Mouse (Mus musculus) C2C12 (cell line): Measurements from ENCODE around the gene Rnf114. TPM values are rescaled to one million over a fixed set of nuclear protein-coding genes. Genes with fewer than 3 reads are reported as not detected.

ENCODE experiments used
- H3K27me3 ChIP-seq: one replicate; pipeline ENCODE4 v1.6.1; 2011; ENCODE audit not compliant: control insufficient read depth, insufficient read depth, insufficient read length
- H3K36me3 ChIP-seq: one replicate; pipeline ENCODE4 v1.6.1; 2011; ENCODE audit not compliant: control insufficient read depth, insufficient read depth
- H3K4me3 ChIP-seq: one replicate; pipeline ENCODE4 v1.5.1; 2011; ENCODE audit warnings: mild to moderate bottlenecking, control low read depth; ENCODE audit not compliant: poor library complexity, insufficient read depth, severe bottlenecking
- H3K79me2 ChIP-seq: one replicate; pipeline ENCODE4 v1.6.1; 2011; ENCODE audit not compliant: control insufficient read depth, insufficient read depth
- H3K79me3 ChIP-seq: one replicate; pipeline ENCODE4 v1.6.1; 2011; ENCODE audit warnings: low read depth, control low read depth
- H3ac ChIP-seq: one replicate; pipeline ENCODE3; 2011; ENCODE audit warnings: low read depth; ENCODE audit not compliant: control insufficient read depth, insufficient read length
- CEBPB ChIP-seq: IDR thresholded peaks from one replicate; pipeline ENCODE4 v1.6.1; 2011; ENCODE audit warnings: low read depth, mild to moderate bottlenecking, control low read depth, moderate library complexity
- CTCF ChIP-seq: IDR thresholded peaks from one replicate; pipeline ENCODE4 v1.5.1; 2011; ENCODE audit not compliant: control insufficient read depth, insufficient read depth, insufficient read length
- FOSL1 ChIP-seq: IDR thresholded peaks from one replicate; pipeline ENCODE4 v1.8.0; 2011; ENCODE audit warnings: mild to moderate bottlenecking, low read length; ENCODE audit not compliant: poor library complexity, insufficient read depth, severe bottlenecking
- MAX ChIP-seq: IDR thresholded peaks from one replicate; pipeline ENCODE4 v1.6.1; 2011; ENCODE audit warnings: mild to moderate bottlenecking, control low read depth
- MYOD1 ChIP-seq: IDR thresholded peaks from one replicate; pipeline ENCODE4 v1.6.1; 2011; ENCODE audit warnings: low read depth; ENCODE audit not compliant: control insufficient read depth, insufficient read length
- MYOG ChIP-seq: IDR thresholded peaks from one replicate; pipeline ENCODE4 v1.6.1; 2011; ENCODE audit not compliant: control insufficient read depth, insufficient read length; ENCODE audit errors: extremely low read depth
- USF1 ChIP-seq: IDR thresholded peaks from one replicate; pipeline ENCODE4 v1.6.1; 2011; ENCODE audit warnings: low read depth, mild to moderate bottlenecking, control low read depth, moderate library complexity
- polyA plus RNA-seq: library from polyadenylated mRNA; unstranded; fragments of >200 nt; fragmentation: generic; extraction: Trizol; gene quantifications from one replicate; pipeline ENCODE4 v1.2.1, GENCODE M21; 2012; ENCODE audit warnings: missing spikeins

Rnf114 gene
- polyA plus RNA-seq, 1 experiment = 35.4 TPM

DNA sequence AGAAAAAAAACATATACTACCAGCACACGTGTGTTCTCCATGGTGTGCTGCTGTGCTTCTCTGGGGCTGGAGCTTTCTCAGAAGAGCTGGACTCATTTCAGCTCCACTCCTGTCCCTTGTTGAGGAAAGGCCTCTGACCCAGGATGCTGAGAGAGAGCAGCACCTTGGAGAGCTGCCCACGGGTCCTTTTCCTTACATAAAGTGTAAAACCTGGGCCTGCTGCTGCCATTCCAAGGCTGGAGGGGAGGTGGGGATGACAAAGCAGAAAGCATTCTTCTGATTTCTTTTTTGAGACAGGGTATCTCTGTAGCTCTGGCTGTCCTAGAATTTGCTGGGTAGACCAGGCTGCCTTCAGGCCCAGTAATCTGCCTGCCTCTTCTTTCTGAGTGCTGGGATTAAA lies 14.3 kb upstream of the Rnf114 start:
- Histone ChIP-seq H3K79me3 (peaks cover 3% of the 10 kb centered on the region), H3K4me3 (no peak overlapping the region), H3K36me3 (peaks cover 33% of the 10 kb centered on the region)

DNA sequence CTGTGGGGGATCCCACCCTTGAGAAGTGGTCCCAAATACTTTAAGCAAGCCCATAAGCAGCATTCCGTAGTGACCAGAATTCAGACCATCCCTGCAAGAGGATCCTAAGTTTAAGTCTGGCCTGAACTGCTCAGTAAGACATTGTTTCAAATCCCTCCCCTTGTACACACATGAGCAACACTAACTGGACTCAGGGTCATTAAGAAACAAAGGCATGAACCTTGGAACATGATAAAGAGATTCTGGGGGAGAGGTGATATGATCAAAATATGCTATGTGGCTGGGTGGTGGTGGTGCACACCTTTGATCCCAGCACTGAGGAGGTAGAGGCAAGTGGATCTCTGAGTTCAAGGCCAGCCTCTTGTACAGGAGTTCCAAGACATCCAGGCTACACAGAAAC lies 12.9 kb upstream of the Rnf114 start:
- Histone ChIP-seq H3K4me3 (no peak overlapping the region), H3K79me3 (peaks cover 8% of the 10 kb centered on the region), H3K27me3 (no peaks in the 10 kb centered on the region), H3K36me3 (peaks cover 34% of the 10 kb centered on the region), H3ac (no peak overlapping the region), H3K79me2 (peaks cover 22% of the 10 kb centered on the region)
- TF ChIP-seq USF1 = no peak
- no peak for TF ChIP-seq MAX
- TF ChIP-seq MYOG = no peak

More for the DNA sequence above, 14.3 kb upstream of the Rnf114 start:
- Histone ChIP-seq H3ac (no peak overlapping the region), H3K79me2 (peaks cover 8% of the 10 kb centered on the region), H3K27me3 (no peaks in the 10 kb centered on the region)
- TF ChIP-seq CTCF (no peak), CEBPB (no peak), MYOG (no peak), USF1 (no peak), FOSL1 (no peak), MYOD1 (no peak), MAX (no peak)

DNA sequence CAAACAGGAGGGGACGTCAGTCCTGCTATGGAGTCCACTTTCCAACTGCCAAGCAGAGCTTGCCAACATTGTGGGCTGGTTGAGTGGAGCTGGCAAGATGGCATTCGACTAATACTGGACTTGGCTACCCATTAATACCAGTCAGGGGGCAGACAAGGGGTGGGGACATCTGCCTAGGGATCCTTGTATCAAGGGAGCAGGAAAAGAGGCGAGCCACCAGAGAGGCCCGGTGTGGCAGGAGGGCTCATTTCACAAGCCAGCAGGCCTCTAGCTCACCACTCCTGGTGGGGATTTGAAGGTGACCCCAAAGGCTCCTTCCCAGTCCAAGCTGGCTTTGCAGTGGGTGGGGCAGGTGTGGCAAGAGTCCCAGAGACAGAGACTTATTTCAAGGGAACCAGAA lies 9.8 kb upstream of the Rnf114 start:
- peaks cover 34% of the 10 kb centered on the region for H3K79me3 ChIP-seq
- H3K27me3 ChIP-seq = no peaks in the 10 kb centered on the region
- no peak overlapping the region for H3K4me3 ChIP-seq
- H3K79me2 ChIP-seq = peaks cover 54% of the 10 kb centered on the region
- no peak overlapping the region for H3ac ChIP-seq
- peaks cover 30% of the 10 kb centered on the region for H3K36me3 ChIP-seq
- no peak for TF ChIP-seq CEBPB

DNA sequence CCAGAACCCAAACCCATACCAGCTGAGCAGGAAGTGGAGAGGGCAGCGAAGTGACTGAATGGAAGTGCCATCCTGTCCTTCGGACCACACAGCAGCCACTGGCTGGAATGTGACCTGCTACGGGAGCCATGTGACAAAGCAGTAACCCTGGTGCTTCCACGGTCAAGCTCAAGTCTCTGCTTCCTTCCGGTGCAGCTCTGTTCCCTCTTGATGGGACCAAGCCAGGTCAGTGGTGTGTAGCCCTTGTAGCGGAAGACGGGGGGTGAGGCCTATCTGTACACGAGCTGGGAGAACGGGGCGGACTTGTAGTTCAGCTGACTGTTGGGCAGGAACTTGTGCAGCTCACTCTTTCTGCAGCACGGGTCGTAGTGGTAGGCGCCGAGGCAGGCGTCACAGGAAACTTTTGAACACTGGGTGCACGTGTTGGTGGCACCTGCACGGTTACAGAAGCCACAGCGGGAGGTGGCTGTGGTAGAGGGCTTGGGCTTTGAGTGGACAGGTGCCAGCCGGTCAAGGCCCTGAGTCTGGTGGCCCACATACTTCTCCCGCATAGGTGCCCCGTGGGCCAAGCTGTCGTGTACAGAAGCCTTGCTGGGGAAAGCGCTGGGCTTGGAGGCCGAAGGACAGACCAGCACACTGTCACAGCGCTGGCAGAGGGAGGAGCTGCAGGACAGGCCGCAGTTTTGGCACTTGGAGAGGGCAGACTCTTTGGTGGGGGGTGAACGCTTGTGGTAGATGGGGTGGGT lies 9.2 kb upstream of the Rnf114 start:
- H3K4me3 ChIP-seq = no peak overlapping the region
- peaks cover 59% of the 10 kb centered on the region for H3K79me2 ChIP-seq
- H3K79me3 ChIP-seq = peaks cover 39% of the 10 kb centered on the region
- no peaks in the 10 kb centered on the region for H3K27me3 ChIP-seq
- TF ChIP-seq MYOD1 = no peak
- TF ChIP-seq MAX = no peak
- TF ChIP-seq CTCF = no peak
- TF ChIP-seq MYOG = no peak
- TF ChIP-seq USF1 = no peak
- no peak for TF ChIP-seq CEBPB
- no peak for TF ChIP-seq FOSL1
- peaks cover 31% of the 10 kb centered on the region for H3K36me3 ChIP-seq
- no peak overlapping the region for H3ac ChIP-seq

DNA sequence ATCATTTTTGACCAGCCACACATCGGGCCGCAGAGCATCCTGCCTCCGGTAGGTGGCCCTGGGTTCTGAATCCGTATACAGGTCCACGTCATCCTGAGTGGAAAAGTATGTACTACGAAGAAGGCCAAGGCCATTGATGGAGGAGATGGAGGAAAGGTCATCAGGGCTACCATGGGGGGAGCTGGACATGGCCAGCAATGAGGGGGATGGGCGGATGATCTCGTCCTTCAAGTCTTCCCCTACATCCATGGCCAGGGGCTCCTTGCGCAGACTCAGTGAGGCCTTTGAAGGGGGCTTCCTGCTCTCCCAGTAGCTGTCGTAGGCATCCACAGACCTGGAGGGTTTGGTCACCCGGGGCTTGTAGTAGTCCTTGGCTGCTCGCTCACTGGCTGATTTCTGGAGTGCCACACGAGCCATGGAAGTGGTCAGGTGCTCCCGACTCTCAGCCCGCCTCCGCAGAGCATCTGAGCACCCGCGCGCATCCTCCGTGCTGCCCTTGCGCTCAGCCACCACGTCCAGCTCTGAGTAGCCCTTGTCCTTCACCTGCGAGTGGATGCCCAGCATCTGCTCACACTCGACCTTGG lies 8.5 kb upstream of the Rnf114 start:
- Histone ChIP-seq H3K4me3 (no peak overlapping the region), H3K79me3 (peaks cover 46% of the 10 kb centered on the region), H3K27me3 (no peaks in the 10 kb centered on the region), H3K36me3 (peaks cover 38% of the 10 kb centered on the region), H3ac (no peak overlapping the region), H3K79me2 (peaks cover 66% of the 10 kb centered on the region)
- TF ChIP-seq FOSL1 (no peak), CTCF (no peak), MAX (no peak), CEBPB (no peak), MYOG (no peak), USF1 (no peak), MYOD1 (no peak)

DNA sequence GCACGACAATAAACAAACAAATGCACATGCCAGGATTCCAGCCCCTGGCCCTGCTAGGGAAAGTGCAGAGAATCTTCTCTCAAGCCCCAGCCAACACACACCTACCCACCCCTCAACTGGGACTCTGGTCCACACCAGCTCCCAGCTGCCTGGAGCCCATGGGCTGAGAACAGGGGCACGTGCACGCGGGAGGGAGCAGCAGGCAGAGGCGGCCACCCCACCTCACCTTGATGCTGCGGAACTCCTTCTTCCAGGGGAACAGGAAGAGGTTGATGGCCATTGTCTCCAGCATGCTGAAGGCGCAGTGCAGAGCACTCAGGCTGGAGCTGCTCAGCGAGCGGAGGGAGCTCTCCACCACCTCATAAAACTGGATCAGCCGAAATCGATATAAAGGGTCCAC lies 7.5 kb upstream of the Rnf114 start:
- TF ChIP-seq FOSL1 (no peak), USF1 (no peak), CTCF (no peak)
- Histone ChIP-seq H3K79me2 (peaks cover 76% of the 10 kb centered on the region), H3K36me3 (peaks cover 40% of the 10 kb centered on the region), H3K27me3 (no peaks in the 10 kb centered on the region), H3ac (no peak overlapping the region), H3K79me3 (peaks cover 56% of the 10 kb centered on the region), H3K4me3 (no peak overlapping the region)
